Mouse (Mus musculus) thymus, postnatal 0 days (tissue): ENCODE measurements around the gene Ccr1. TPM values are rescaled to one million over a fixed set of nuclear protein-coding genes. Genes with fewer than 3 reads are reported as not detected.
A peak's percentile ranks its signal among the peaks of the same experiment; 100 is the strongest.

Experiments
- DNase-seq: peaks from one replicate; pipeline ENCODE4 v3.0.0-alpha.2; 2015; ENCODE audit warnings: low spot score
- polyA plus RNA-seq: library from polyadenylated mRNA; unstranded; fragments of >200 nt; fragmentation: Nextera tagmentation; extraction: Ambion mirVana; gene quantifications from 2 replicates; pipeline ENCODE4 v1.2.1, GENCODE M21; 2015

Ccr1 gene
- polyA plus RNA-seq, 1 experiment from 2014 or later, result 3.1 TPM

DNA sequence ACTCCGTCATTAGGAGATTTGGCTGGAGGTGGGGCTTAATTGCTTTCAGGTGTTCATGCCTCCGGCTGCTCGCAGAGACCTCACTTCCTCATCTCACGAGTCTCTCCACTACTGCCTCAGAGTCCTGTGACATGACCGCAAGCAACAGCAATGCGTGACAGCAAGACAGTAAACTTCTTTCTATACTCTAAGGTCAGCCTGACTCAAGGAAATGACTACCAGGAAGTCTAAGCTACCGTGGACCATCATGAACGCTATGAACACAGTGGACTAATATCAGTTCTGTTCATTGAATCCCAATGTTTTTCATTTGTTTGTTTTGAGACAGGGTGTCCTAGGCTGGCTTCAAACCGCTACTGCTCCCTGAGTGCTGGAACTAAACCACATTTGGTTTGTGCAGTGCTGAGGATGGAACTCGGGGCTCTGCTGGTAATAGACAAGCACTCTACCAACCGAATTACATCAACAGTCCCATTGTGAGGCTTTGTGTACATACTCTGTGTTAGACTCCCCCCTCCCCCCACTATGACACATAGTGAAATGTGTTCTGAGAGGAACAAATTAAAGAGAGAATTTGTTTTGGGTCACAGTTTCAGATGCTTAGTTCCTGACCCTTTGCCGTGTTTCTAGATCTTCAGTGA is 40.3 kb downstream of the Ccr1 start:
- DNase-seq, result peak; percentile 74

GRCm38 (mm10) chr9:123927281-123927960 is 41.1 kb downstream of the Ccr1 start:
- peak; percentile 25 for DNase-seq

- peak; percentile 88 for DNase-seq
Measured at GRCm38 (mm10) chr9:123926041-123926440, 42.5 kb downstream of the Ccr1 start.

GRCm38 (mm10) chr9:123925101-123925946 is 43.2 kb downstream of the Ccr1 start:
- DNase-seq, result peak; percentile 72

DNA sequence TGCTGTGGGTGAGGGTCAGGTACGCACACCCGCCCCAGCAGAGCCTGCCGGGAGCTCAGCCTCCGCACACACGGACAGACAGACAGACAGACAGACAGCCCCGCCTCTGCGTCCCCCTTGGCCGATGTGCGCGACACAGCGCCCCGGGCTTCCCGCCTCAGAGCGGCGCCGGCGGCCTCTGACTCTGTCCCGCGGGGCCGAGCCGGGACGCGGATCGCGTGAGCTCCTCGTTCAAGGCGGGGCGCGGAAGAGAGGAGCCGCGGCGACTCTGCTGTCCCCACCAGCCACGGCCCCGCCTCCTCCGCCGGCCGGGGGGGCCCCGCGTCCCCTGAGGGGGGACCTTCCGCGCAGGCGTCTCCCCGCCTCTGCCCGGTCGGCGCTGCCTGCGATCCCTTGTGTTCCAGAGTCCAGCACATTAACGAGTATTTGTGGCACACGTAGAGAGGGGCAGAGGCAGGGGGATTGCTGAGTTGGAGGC is 43.9 kb downstream of the Ccr1 start:
- DNase-seq, result peak; percentile 87

- DNase-seq, result peak; percentile 83
Measured at GRCm38 (mm10) chr9:123924035-123924434, 44.5 kb downstream of the Ccr1 start.

DNA sequence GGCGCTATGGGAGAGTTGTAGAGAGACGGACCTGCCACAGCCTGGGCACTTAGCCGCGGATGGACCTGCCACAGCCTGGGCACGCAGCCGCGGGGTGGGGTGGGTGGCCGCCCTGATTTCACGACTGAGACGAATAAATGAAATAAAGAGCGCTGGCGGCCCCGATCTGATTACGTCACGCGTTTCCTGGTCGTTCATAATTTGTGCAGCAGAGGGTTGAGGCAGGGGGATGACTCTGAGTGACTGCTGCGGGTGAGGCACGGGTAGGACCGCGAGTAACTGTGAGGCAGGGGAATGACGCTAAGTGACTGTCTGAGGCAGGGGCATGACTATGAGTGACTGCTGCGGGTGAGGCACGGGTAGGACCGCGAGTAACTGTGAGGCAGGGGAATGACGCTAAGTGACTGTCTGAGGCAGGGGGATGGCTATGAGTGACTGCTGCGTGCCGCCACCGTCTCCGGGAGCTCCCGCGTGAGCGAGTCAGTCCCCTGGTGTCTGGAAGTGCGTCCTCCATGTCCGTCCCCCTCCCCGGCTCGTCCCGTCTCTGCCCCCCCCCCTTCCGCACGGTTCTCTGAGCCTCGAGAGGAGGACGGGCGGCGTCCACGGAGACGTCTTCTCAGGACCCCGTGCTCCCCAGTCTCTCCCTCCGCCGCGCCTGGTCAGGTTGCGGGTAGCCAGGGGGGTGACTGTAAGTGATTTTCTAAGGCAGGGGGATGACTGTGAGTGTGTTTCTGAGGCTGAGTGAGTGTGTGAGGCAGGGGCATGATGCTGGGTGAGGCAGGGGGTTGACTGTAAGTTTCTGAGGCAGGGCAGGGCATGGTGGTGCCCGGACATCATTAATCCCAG is 45.1 kb downstream of the Ccr1 start:
- peak; percentile 57 for DNase-seq

Other genes with a start within 250 kb of the Ccr1 start
- gene Cxcr6, start 162.2 kb downstream of the Ccr1 start, polyA plus RNA-seq, result 17.4 and 17.8 TPM in 2 replicates
- gene Fyco1, start 116.8 kb downstream of the Ccr1 start, polyA plus RNA-seq, result 5.6 and 10.3 TPM in 2 replicates
- 0.75 and 1.0 TPM in 2 replicates for gene Xcr1, start 106.7 kb downstream of the Ccr1 start, polyA plus RNA-seq
- gene Ccr1l1, start 9.7 kb upstream of the Ccr1 start, polyA plus RNA-seq, result not detected in 2 replicates
- 0.08 and 0.10 TPM in 2 replicates for gene Ccr3, start 53.3 kb upstream of the Ccr1 start, polyA plus RNA-seq
- 9.4 and 9.8 TPM in 2 replicates for gene Ccr2, start 133.3 kb upstream of the Ccr1 start, polyA plus RNA-seq
- 2.2 and 3.0 TPM in 2 replicates for gene Ccr5, start 152.9 kb upstream of the Ccr1 start, polyA plus RNA-seq